Mouse (Mus musculus) MEL (cell line): ENCODE results near the gene Ror2.

Experiments
- CTCF ChIP-seq, 3 experiments: IDR thresholded peaks in 2 of 3; conservative IDR thresholded peaks in 1 of 3; 2 replicates each; pipeline ENCODE4 v1.5.1; 2011 to 2012; ENCODE audit warnings: low read length in 3 of 3, low read depth in 2 of 3, mild to moderate bottlenecking in 2 of 3, improper control_type of control experiment in 1 of 3, inconsistent platforms in 1 of 3, mixed read lengths in 1 of 3, moderate library complexity in 1 of 3; ENCODE audit not compliant: control insufficient read depth in 1 of 3, insufficient read depth in 1 of 3, poor library complexity in 1 of 3, severe bottlenecking in 1 of 3
- POLR2A ChIP-seq, 2 experiments: IDR thresholded peaks; 2 replicates each; pipeline ENCODE4 v1.6.1; 2011 to 2012; ENCODE audit warnings: low read length in 2 of 2, mild to moderate bottlenecking in 2 of 2, control low read depth in 1 of 2, improper control_type of control experiment in 1 of 2, low read depth in 1 of 2, moderate library complexity in 1 of 2; ENCODE audit not compliant: control insufficient read depth in 1 of 2, insufficient read depth in 1 of 2, poor library complexity in 1 of 2
- POLR2AphosphoS2 ChIP-seq: IDR thresholded peaks from 2 replicates; pipeline ENCODE4 v1.6.1; 2011; ENCODE audit warnings: low read length, improper control_type of control experiment
- SMC3 ChIP-seq: IDR thresholded peaks from 2 replicates; pipeline ENCODE4 v1.6.1; 2011; ENCODE audit warnings: low read depth, low read length, improper control_type of control experiment
- TAL1 ChIP-seq: IDR thresholded peaks from 2 replicates; pipeline ENCODE4 v1.6.1; 2012; ENCODE audit warnings: mild to moderate bottlenecking, inconsistent platforms, low read length, moderate library complexity, mixed read lengths
- ZNF384 ChIP-seq: IDR thresholded peaks from 2 replicates; pipeline ENCODE4 v1.6.1; 2012; ENCODE audit warnings: low read depth, mild to moderate bottlenecking, inconsistent platforms, low read length, improper control_type of control experiment

DNA sequence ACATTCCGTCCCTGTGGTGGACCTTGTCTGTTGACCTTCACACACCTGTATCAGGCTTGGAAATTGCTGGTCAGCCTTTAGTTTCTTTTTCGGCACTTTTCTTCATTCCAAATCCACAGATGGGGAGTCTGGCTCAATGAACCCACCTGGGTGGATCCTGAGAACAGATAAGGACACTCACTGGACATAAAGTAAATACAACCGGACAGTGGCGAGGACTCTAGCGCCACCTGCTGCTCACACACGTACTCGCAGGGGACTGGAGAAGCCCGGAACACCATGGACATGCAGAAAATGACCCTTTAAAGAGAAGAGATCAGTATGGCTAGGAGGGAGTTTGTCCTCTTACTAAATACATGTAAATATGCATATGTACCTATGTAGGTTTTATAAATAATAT is 189.3 kb downstream of the Ror2 start:
- TF ChIP-seq TAL1 (no peak), POLR2A (IDR thresholded peaks at IDR 0.05; ENCODE audit: control insufficient read depth in 1 of 2, insufficient read depth in 1 of 2, low read depth in 1 of 2, low read length in 2 of 2, poor library complexity in 1 of 2) (no peak), ZNF384 (no peak), CTCF (IDR thresholded peaks at IDR 0.05 in 2 of 3, conservative IDR thresholded peaks at IDR 0.05 in 1 of 3; ENCODE audit: control insufficient read depth in 1 of 3, insufficient read depth in 1 of 3, low read depth in 2 of 3, low read length in 3 of 3, poor library complexity in 1 of 3, severe bottlenecking in 1 of 3) (peak; percentile 21 to 54 (median 30); a peak in 5 of 6 replicates), SMC3 (peak; percentile 44), POLR2AphosphoS2 (no peak)
